8 mouse cellular contexts compared by ENCODE assay signal in genomic region chr10:29148076-29148475, GRCm38 (mm10). TPM values are rescaled to one million over a fixed set of nuclear protein-coding genes. Genes with fewer than 3 reads are reported as not detected.
A peak's percentile ranks its signal among the peaks of the same experiment; 100 is the strongest.
DNase-seq lines count a peak whose midpoint lies in the region; ATAC-seq and TF ChIP-seq lines count a peak whose summit lies in the region.

No protein-coding gene starts in this region.

- ATAC-seq in kidney, embryonic 15.5 days (replicated peaks; ENCODE audit: low FRiP score) = no peak
- no peak for ATAC-seq in lung, postnatal 0 days

- H3K4me1 ChIP-seq in kidney, embryonic 15.5 days = peaks cover 30% of the 10 kb centered on the region
- H3K4me1 ChIP-seq in hindbrain, embryonic 10.5 days (replicated peaks) = peaks cover 39% of the 10 kb centered on the region
- no peaks in the 10 kb centered on the region for H3K4me1 ChIP-seq in lung, postnatal 0 days (ENCODE audit: insufficient read depth, low read depth, low read length)

- WGBS in kidney, embryonic 15.5 days = 2% methylated on average over 21 of the region's 21 CpGs
- 2% methylated on average over 21 of the region's 21 CpGs for WGBS in hindbrain, embryonic 10.5 days
- WGBS in lung, postnatal 0 days = 2% methylated on average over 21 of the region's 21 CpGs

- no peak for TF ChIP-seq EP300 in lung, postnatal 0 days (IDR thresholded peaks at IDR 0.05)

- H3K4me2 ChIP-seq in kidney, embryonic 15.5 days = peak overlapping the region; percentile 95
- no peak overlapping the region for H3K4me2 ChIP-seq in lung, postnatal 0 days (replicated peaks; ENCODE audit: low read depth, low read length)

- H3K27me3 ChIP-seq in kidney, embryonic 15.5 days = peaks cover 68% of the 10 kb centered on the region
- H3K27me3 ChIP-seq in hindbrain, embryonic 10.5 days (ENCODE audit: insufficient read depth, poor library complexity, severe bottlenecking) = peaks cover 17% of the 10 kb centered on the region
- peaks cover 28% of the 10 kb centered on the region for H3K27me3 ChIP-seq in lung, postnatal 0 days (replicated peaks; ENCODE audit: insufficient read depth, low read length)

- no peak for DNase-seq in kidney, adult 8-10 months
- peak; percentile 78 to 79 for DNase-seq in cerebellum, postnatal 25 days
- DNase-seq in hindbrain, embryonic 10.5 days (ENCODE audit: low spot score) = peak; percentile 29
- peak; percentile 83 to 85 for DNase-seq in left cerebral cortex, postnatal 36 days (ENCODE audit: low spot score in 2 of 2)
- peak; percentile 71 for DNase-seq in right cerebral cortex, postnatal 14 days
- no peak for DNase-seq in adipocyte (ENCODE audit: low spot score)
- no peak for DNase-seq in lung, postnatal 0 days (ENCODE audit: low spot score)

- TF ChIP-seq CTCF in lung, postnatal 0 days (IDR thresholded peaks at IDR 0.05) = no peak

- no peaks in the 10 kb centered on the region for H3K9me3 ChIP-seq in kidney, embryonic 15.5 days (replicated peaks)
- H3K9me3 ChIP-seq in hindbrain, embryonic 10.5 days = no peaks in the 10 kb centered on the region
- H3K9me3 ChIP-seq in lung, postnatal 0 days (ENCODE audit: low read length) = no peaks in the 10 kb centered on the region

- no peak overlapping the region for H3K9ac ChIP-seq in kidney, embryonic 15.5 days
- H3K9ac ChIP-seq in lung, postnatal 0 days (replicated peaks; ENCODE audit: low read depth) = no peak overlapping the region

- no peaks in the 10 kb centered on the region for H3K36me3 ChIP-seq in kidney, embryonic 15.5 days
- peaks cover 41% of the 10 kb centered on the region for H3K36me3 ChIP-seq in hindbrain, embryonic 10.5 days
- no peaks in the 10 kb centered on the region for H3K36me3 ChIP-seq in lung, postnatal 0 days (ENCODE audit: insufficient read depth, low read length)

- H3K27ac ChIP-seq in kidney, embryonic 15.5 days = no peak overlapping the region
- H3K27ac ChIP-seq in hindbrain, embryonic 10.5 days = peak overlapping the region; percentile 85
- no peak overlapping the region for H3K27ac ChIP-seq in lung, postnatal 0 days (ENCODE audit: low read length)

- intact Hi-C loops in left cerebral cortex, postnatal 36 days (cut with DNase I) = loop anchor here (2.0 to 5.0 kb wide), 2 partner anchors 59 to 214 kb away; partner anchors contain the start of gene Rnf146

- peak overlapping the region; percentile 53; the same call in 1 of the 2 replicates for H3K4me3 ChIP-seq in kidney, embryonic 15.5 days (replicated peaks)
- peak overlapping the region; percentile 74 for H3K4me3 ChIP-seq in hindbrain, embryonic 10.5 days
- H3K4me3 ChIP-seq in lung, postnatal 0 days (ENCODE audit: low read depth, low read length) = no peak overlapping the region

RNA-seq across cellular contexts. Expression of gene Soga3, which starts 4.4 kb away (rescaled TPM):
- 0.93 and 1.2 TPM in 2 replicates for polyA plus RNA-seq in kidney, embryonic 15.5 days (2015; fragmentation: Nextera tagmentation; extraction: Ambion mirVana)
- polyA plus RNA-seq in hindbrain, embryonic 10.5 days (2016; fragmentation: Nextera tagmentation; extraction: Ambion mirVana) = 15.3 and 31.6 TPM in 2 replicates
- total RNA-seq in left cerebral cortex, postnatal 36 days (2021) = 100 to 1,000 TPM; 144 to 171 TPM
- 0.08 and 0.21 TPM in 2 replicates for polyA plus RNA-seq in lung, postnatal 0 days (2015; fragmentation: Nextera tagmentation; extraction: Ambion mirVana)

RNA-seq across cellular contexts. Expression of gene Gm49353, which starts 50.7 kb away (rescaled TPM):
- polyA plus RNA-seq in kidney, embryonic 15.5 days (2015; fragmentation: Nextera tagmentation; extraction: Ambion mirVana) = not detected in 2 replicates
- polyA plus RNA-seq in hindbrain, embryonic 10.5 days (2016; fragmentation: Nextera tagmentation; extraction: Ambion mirVana) = 0.90 and 1.00 TPM in 2 replicates
- total RNA-seq in left cerebral cortex, postnatal 36 days (2021) = 10 to 100 TPM; 20.7 to 26.6 TPM
- polyA plus RNA-seq in lung, postnatal 0 days (2015; fragmentation: Nextera tagmentation; extraction: Ambion mirVana) = not detected in 2 replicates

Comparison
In these comparisons a context has a peak if more than half of its experiments do, and no peak if none do; other contexts are left out.
1. DNase-seq: peak in cerebellum, postnatal 25 days (2 of 2), hindbrain, embryonic 10.5 days (single experiment), left cerebral cortex, postnatal 36 days (2 of 2) and right cerebral cortex, postnatal 14 days (single experiment); none in kidney, adult 8-10 months (0 of 2), adipocyte (single experiment) and lung, postnatal 0 days (single experiment).